Mouse (Mus musculus): ENCODE measurements around the gene Vps8. TPM values are rescaled to one million over a fixed set of nuclear protein-coding genes. Genes with fewer than 3 reads are reported as not detected.
A peak's percentile ranks its signal among the peaks of the same experiment; 100 is the strongest.

Vps8 gene
- polyA plus RNA-seq, 1 experiment: 19.4 TPM

DNA sequence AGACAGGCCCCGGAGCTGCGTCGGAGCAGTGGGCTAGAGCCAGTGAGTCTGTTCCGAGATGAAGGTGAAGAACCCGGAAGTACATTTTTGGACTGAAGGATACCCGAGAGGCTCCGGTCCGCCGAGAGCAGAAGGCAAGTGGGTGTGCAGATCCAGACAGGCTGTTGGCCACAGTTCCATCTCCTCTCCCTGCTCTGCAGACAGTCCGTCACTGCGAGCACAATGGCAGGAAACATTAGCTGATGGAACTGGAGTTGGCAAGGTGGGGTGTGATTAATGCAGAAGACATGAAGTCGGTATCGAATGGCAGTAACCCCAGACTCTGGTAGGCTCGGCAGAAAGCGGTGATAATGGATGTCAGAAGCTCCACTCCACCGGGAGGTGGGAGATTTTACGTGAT, 20.9 kb upstream of the Vps8 start:
- no peaks in the 10 kb centered on the region for H3K36me3 ChIP-seq (ENCODE audit: control insufficient read depth, insufficient read depth)
- peak overlapping the region; percentile 62 for H3K4me2 ChIP-seq (ENCODE audit: low read depth)
- H3K27me3 ChIP-seq (ENCODE audit: control insufficient read depth, insufficient read depth, insufficient read length): no peaks in the 10 kb centered on the region
- H3ac ChIP-seq (ENCODE audit: control insufficient read depth, insufficient read length): no peak overlapping the region
- H3K79me2 ChIP-seq (ENCODE audit: control insufficient read depth, insufficient read depth): no peaks in the 10 kb centered on the region
- TF ChIP-seq E2F4 (IDR thresholded peaks at IDR 0.05; ENCODE audit: insufficient read depth): no peak
- TF ChIP-seq POLR2A (IDR thresholded peaks at IDR 0.05; ENCODE audit: insufficient read length, low read depth): no peak
- TF ChIP-seq POLR2AphosphoS2 (IDR thresholded peaks at IDR 0.05; ENCODE audit: insufficient read length, low read depth): no peak
- no peak for TF ChIP-seq CEBPB (IDR thresholded peaks at IDR 0.05; ENCODE audit: insufficient read depth, poor library complexity, severe bottlenecking)
- TF ChIP-seq SRF (IDR thresholded peaks at IDR 0.05; ENCODE audit: control insufficient read depth, insufficient read length, low read depth): no peak
- TF ChIP-seq MYOG (IDR thresholded peaks at IDR 0.05; ENCODE audit: control insufficient read depth in 1 of 3, insufficient read depth in 1 of 3, insufficient read length in 2 of 3, low read depth in 2 of 3): no peak
- no peak for TF ChIP-seq MAX (IDR thresholded peaks at IDR 0.05; ENCODE audit: low read depth)
- TF ChIP-seq USF1 (IDR thresholded peaks at IDR 0.05; ENCODE audit: low read depth): no peak
- TF ChIP-seq MYOD1 (IDR thresholded peaks at IDR 0.05; ENCODE audit: control insufficient read depth in 1 of 3, insufficient read length in 2 of 3, low read depth in 2 of 3): no peak
- no peak for TF ChIP-seq TCF3 (IDR thresholded peaks at IDR 0.05; ENCODE audit: insufficient read length, low read depth)
- TF ChIP-seq TCF12 (IDR thresholded peaks at IDR 0.05; ENCODE audit: insufficient read depth, poor library complexity, severe bottlenecking): no peak
- no peak for TF ChIP-seq REST (IDR thresholded peaks at IDR 0.05; ENCODE audit: insufficient read depth, insufficient read length)
- no peak overlapping the region for H3K4me3 ChIP-seq

DNA sequence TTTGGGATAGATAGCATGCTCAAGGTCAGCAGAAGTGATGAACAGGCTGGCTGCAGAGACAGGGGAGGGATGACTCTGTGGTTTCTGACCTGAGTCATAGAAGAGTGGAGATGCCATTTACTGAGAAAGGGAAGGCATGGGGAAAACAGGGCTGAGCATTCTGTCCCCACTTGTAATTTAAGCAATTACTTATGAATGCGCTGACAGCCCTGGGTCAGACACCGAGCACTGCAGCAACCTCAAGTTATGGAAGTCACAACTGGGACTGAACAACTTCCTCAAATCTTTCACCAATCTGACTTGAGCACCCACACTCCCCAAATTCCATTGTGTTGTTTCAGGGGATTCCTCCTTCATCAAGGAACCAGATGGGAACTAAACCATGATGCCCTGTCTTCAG, 19.5 kb upstream of the Vps8 start:
- Histone ChIP-seq H3K36me3 (ENCODE audit: control insufficient read depth, insufficient read depth) (no peaks in the 10 kb centered on the region), H3ac (ENCODE audit: control insufficient read depth, insufficient read length) (no peak overlapping the region), H3K4me2 (ENCODE audit: low read depth) (no peak overlapping the region), H3K79me2 (ENCODE audit: control insufficient read depth, insufficient read depth) (no peaks in the 10 kb centered on the region), H3K4me3 (no peak overlapping the region), H3K27me3 (ENCODE audit: control insufficient read depth, insufficient read depth, insufficient read length) (no peaks in the 10 kb centered on the region)
- TF ChIP-seq MYOG (IDR thresholded peaks at IDR 0.05; ENCODE audit: control insufficient read depth in 1 of 3, insufficient read depth in 1 of 3, insufficient read length in 2 of 3, low read depth in 2 of 3) (no peak), MAX (IDR thresholded peaks at IDR 0.05; ENCODE audit: low read depth) (no peak), TCF3 (IDR thresholded peaks at IDR 0.05; ENCODE audit: insufficient read length, low read depth) (no peak), SRF (IDR thresholded peaks at IDR 0.05; ENCODE audit: control insufficient read depth, insufficient read length, low read depth) (no peak), POLR2AphosphoS2 (IDR thresholded peaks at IDR 0.05; ENCODE audit: insufficient read length, low read depth) (no peak), USF1 (IDR thresholded peaks at IDR 0.05; ENCODE audit: low read depth) (no peak), REST (IDR thresholded peaks at IDR 0.05; ENCODE audit: insufficient read depth, insufficient read length) (no peak), CEBPB (IDR thresholded peaks at IDR 0.05; ENCODE audit: insufficient read depth, poor library complexity, severe bottlenecking) (no peak), TCF12 (IDR thresholded peaks at IDR 0.05; ENCODE audit: insufficient read depth, poor library complexity, severe bottlenecking) (no peak), E2F4 (IDR thresholded peaks at IDR 0.05; ENCODE audit: insufficient read depth) (no peak), MYOD1 (IDR thresholded peaks at IDR 0.05; ENCODE audit: control insufficient read depth in 1 of 3, insufficient read length in 2 of 3, low read depth in 2 of 3) (no peak), POLR2A (IDR thresholded peaks at IDR 0.05; ENCODE audit: insufficient read length, low read depth) (no peak)

DNA sequence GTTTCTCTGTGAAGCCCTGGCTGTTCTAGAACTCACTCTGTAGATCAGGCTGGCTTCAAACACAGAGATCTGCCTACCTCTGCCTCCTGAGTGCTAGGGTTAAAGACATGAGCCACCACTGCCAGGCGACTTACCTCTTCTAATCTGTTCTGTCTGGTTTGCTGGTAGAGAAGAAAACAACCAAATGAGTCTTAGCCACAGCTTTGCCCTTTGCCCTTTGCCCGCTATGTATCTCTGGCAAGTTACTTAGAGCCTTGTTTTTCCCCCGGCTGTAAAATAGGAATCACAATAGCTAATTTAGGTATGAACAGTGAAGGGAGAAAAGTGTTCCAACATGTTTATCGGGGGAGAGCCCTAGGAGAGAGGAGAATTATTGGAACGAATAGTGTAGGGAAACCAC, 18.3 kb upstream of the Vps8 start:
- Histone ChIP-seq H3K4me3 (no peak overlapping the region), H3ac (ENCODE audit: control insufficient read depth, insufficient read length) (no peak overlapping the region), H3K27me3 (ENCODE audit: control insufficient read depth, insufficient read depth, insufficient read length) (no peaks in the 10 kb centered on the region), H3K79me2 (ENCODE audit: control insufficient read depth, insufficient read depth) (no peaks in the 10 kb centered on the region), H3K4me2 (ENCODE audit: low read depth) (no peak overlapping the region), H3K36me3 (ENCODE audit: control insufficient read depth, insufficient read depth) (no peaks in the 10 kb centered on the region)
- no peak for TF ChIP-seq MYOD1 (IDR thresholded peaks at IDR 0.05; ENCODE audit: control insufficient read depth in 1 of 3, insufficient read length in 2 of 3, low read depth in 2 of 3)
- TF ChIP-seq MYOG (IDR thresholded peaks at IDR 0.05; ENCODE audit: control insufficient read depth in 1 of 3, insufficient read depth in 1 of 3, insufficient read length in 2 of 3, low read depth in 2 of 3): no peak
- no peak for TF ChIP-seq POLR2A (IDR thresholded peaks at IDR 0.05; ENCODE audit: insufficient read length, low read depth)
- no peak for TF ChIP-seq USF1 (IDR thresholded peaks at IDR 0.05; ENCODE audit: low read depth)
- TF ChIP-seq POLR2AphosphoS2 (IDR thresholded peaks at IDR 0.05; ENCODE audit: insufficient read length, low read depth): no peak
- no peak for TF ChIP-seq E2F4 (IDR thresholded peaks at IDR 0.05; ENCODE audit: insufficient read depth)
- no peak for TF ChIP-seq MAX (IDR thresholded peaks at IDR 0.05; ENCODE audit: low read depth)
- no peak for TF ChIP-seq TCF12 (IDR thresholded peaks at IDR 0.05; ENCODE audit: insufficient read depth, poor library complexity, severe bottlenecking)
- no peak for TF ChIP-seq CEBPB (IDR thresholded peaks at IDR 0.05; ENCODE audit: insufficient read depth, poor library complexity, severe bottlenecking)
- no peak for TF ChIP-seq REST (IDR thresholded peaks at IDR 0.05; ENCODE audit: insufficient read depth, insufficient read length)
- no peak for TF ChIP-seq TCF3 (IDR thresholded peaks at IDR 0.05; ENCODE audit: insufficient read length, low read depth)
- no peak for TF ChIP-seq SRF (IDR thresholded peaks at IDR 0.05; ENCODE audit: control insufficient read depth, insufficient read length, low read depth)

DNA sequence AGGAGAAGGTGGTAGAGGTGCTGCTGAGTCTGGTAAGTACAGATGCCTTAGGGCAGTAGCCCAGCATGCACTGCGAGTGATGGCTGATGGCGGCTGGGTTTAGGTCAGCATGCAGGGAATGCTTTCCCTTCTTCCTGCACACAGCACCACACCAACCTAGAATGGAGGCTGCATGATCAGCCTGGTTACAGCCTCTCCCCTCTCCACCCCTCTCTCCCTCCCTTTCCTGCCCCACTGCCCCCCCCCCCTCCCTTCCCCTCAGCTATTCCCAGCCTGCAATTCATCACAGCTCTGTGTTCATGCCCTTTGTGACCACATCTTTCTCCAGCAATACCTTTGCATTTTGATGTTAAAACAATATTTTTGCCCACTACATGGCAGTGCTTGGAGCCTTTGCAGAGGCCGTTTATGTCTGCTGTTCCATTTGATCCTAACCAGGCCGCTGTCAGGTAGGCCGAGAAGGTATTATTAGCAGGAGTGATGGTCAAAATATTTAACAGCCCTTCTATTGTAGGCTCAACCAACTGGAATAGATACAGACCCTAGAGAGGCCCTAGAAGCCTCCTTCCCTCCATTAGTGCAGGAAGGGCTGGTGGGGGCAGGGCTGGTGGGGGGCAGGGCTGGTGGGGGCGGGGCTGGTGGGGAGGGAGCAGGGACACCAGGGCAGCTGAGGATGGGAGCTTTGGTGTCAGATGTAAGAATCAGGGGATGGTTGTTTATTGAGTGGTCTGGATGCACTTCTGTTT, 17.5 kb upstream of the Vps8 start:
- no peak overlapping the region for H3ac ChIP-seq (ENCODE audit: control insufficient read depth, insufficient read length)
- H3K79me2 ChIP-seq (ENCODE audit: control insufficient read depth, insufficient read depth): no peaks in the 10 kb centered on the region
- H3K27me3 ChIP-seq (ENCODE audit: control insufficient read depth, insufficient read depth, insufficient read length): no peaks in the 10 kb centered on the region
- H3K36me3 ChIP-seq (ENCODE audit: control insufficient read depth, insufficient read depth): no peaks in the 10 kb centered on the region
- H3K4me2 ChIP-seq (ENCODE audit: low read depth): no peak overlapping the region
- TF ChIP-seq USF1 (IDR thresholded peaks at IDR 0.05; ENCODE audit: low read depth) (no peak), POLR2A (IDR thresholded peaks at IDR 0.05; ENCODE audit: insufficient read length, low read depth) (no peak), MYOG (IDR thresholded peaks at IDR 0.05; ENCODE audit: control insufficient read depth in 1 of 3, insufficient read depth in 1 of 3, insufficient read length in 2 of 3, low read depth in 2 of 3) (no peak), TCF3 (IDR thresholded peaks at IDR 0.05; ENCODE audit: insufficient read length, low read depth) (no peak), MYOD1 (IDR thresholded peaks at IDR 0.05; ENCODE audit: control insufficient read depth in 1 of 3, insufficient read length in 2 of 3, low read depth in 2 of 3) (no peak), CEBPB (IDR thresholded peaks at IDR 0.05; ENCODE audit: insufficient read depth, poor library complexity, severe bottlenecking) (no peak), POLR2AphosphoS2 (IDR thresholded peaks at IDR 0.05; ENCODE audit: insufficient read length, low read depth) (no peak), REST (IDR thresholded peaks at IDR 0.05; ENCODE audit: insufficient read depth, insufficient read length) (no peak), MAX (IDR thresholded peaks at IDR 0.05; ENCODE audit: low read depth) (no peak), E2F4 (IDR thresholded peaks at IDR 0.05; ENCODE audit: insufficient read depth) (no peak), SRF (IDR thresholded peaks at IDR 0.05; ENCODE audit: control insufficient read depth, insufficient read length, low read depth) (no peak), TCF12 (IDR thresholded peaks at IDR 0.05; ENCODE audit: insufficient read depth, poor library complexity, severe bottlenecking) (no peak)
- H3K4me3 ChIP-seq: no peak overlapping the region
